Mouse (Mus musculus) forebrain, embryonic 10.5 days (tissue): Measurements from ENCODE around the gene Gm9972. TPM values are rescaled to one million over a fixed set of nuclear protein-coding genes. Genes with fewer than 3 reads are reported as not detected.

ENCODE experiments used
- polyA plus RNA-seq: library from polyadenylated mRNA; unstranded; fragments of >200 nt; fragmentation: Nextera tagmentation; extraction: Ambion mirVana; gene quantifications from 2 replicates; pipeline ENCODE4 v1.2.1, GENCODE M21; 2016

The Gm9972 gene
- polyA plus RNA-seq, 1 experiment from 2014 or later: not detected

Other genes starting within 250 kb of the Gm9972 start
- gene Atp10b, start 114.1 kb downstream of the Gm9972 start, polyA plus RNA-seq: 0.05 TPM in 1 of 2 replicates, not detected in the other